Mouse (Mus musculus) ES-Bruce4 (cell line): ENCODE measurements around the gene Kat2a.

Experiments used
- CTCF ChIP-seq: IDR thresholded peaks from one replicate; pipeline ENCODE4 v1.8.1; 2011; ENCODE audit warnings: low read depth, low read length
- POLR2A ChIP-seq: IDR thresholded peaks from one replicate; pipeline ENCODE4 v1.8.1; 2011; ENCODE audit warnings: low read length; ENCODE audit not compliant: insufficient read depth

DNA sequence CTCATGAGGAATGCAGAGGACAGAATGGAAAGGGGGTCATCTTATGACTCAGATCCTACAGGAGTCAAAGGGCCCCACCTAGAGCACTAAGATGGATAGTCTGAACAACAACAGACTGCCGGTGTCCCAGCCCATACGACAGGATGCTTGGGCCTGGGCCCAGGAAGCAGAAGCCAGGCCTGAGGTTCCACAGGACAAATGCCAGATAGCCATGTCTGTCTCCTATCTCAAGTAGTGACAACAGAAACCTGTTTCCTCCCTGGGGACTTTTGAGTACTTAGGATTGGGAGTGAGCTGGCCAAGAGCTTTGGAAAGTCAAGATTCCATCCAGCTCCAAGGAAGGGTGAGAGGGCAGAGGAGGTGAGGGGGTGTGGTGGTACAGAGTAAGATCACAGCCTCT, 40.3 kb downstream of the Kat2a start:
- TF ChIP-seq POLR2A (no peak), CTCF (no peak)
